Mouse (Mus musculus): ENCODE results near the gene Setx. TPM values are rescaled to one million over a fixed set of nuclear protein-coding genes. Genes with fewer than 3 reads are reported as not detected.

Gene Setx
- total and polyA plus RNA-seq, 2 experiments from 2014 or later = 5.6 to 32.7 TPM

DNA sequence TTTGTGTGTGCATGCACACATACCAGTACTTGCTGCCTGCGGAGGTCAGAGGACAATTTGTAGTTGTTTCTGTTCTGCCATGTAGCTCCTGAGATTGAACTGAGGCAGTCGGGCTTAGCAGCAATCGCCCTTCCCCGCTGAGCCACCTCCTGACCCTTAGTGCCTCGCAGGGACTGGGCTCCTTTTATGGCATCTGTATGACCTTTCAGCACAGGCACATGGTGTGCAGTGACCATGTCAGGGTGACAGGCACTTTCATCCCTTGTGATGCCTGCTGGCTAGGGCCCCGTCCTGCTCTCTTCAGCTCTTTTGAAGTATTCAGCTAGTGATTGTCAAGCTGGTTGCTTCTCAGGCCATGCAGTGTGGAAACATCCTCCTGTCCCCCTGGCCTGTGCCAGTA is 62.2 kb downstream of the Setx start:
- 65% methylated on average over 6 of the region's 6 CpGs for WGBS
- DNase-seq (ENCODE audit: low spot score) (no peak), ATAC-seq (ENCODE audit: insufficient read depth, low read depth) (no peak)
- Histone ChIP-seq H3K36me3 (replicated peaks; ENCODE audit: control insufficient read depth, insufficient read depth, low read length) (0 out of 2 replicates have a peak, but pooled peaks cover 4% of the 10 kb centered on the region), H3K4me1 (ENCODE audit: control insufficient read depth, insufficient read depth) (peaks cover 9% of the 10 kb centered on the region; the same call in 1 of the 2 replicates), H3K27me3 (ENCODE audit: control insufficient read depth, insufficient read depth, low read length) (no peaks in the 10 kb centered on the region), H3K27ac (ENCODE audit: low read depth) (no peak overlapping the region), H3K4me2 (ENCODE audit: low read depth, low read length) (no peak overlapping the region), H3K4me3 (ENCODE audit: low read depth, low read length) (no peak overlapping the region), H3K9me3 (replicated peaks; ENCODE audit: control insufficient read depth, low read length) (no peaks in the 10 kb centered on the region), H3K9ac (replicated peaks; ENCODE audit: low read depth, low read length) (no peak overlapping the region)
- TF ChIP-seq EP300 (IDR thresholded peaks at IDR 0.05; ENCODE audit: low read depth) = no peak
- no peak for TF ChIP-seq CTCF (IDR thresholded peaks at IDR 0.05; ENCODE audit: low read depth)

DNA sequence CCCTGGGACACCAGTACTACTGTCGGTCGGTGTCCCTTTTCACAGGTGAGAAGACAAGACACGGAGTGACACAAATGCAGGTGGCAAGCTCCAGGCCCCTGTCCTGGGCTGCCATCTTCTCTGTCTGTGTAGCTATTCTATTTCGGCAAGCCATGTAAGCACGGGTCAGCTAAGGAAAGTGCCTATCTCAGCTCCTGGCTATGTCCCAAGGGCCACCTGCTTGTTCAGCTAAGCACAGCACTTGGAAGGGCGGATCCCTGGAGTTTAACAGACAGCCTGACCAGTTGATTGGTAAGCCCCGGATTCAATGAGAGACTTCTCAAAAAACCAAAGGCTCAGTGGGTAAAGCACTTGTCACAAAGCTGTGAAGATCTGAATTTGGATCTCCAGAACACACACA is 66.4 kb downstream of the Setx start:
- WGBS = 59% methylated on average over 7 of the region's 7 CpGs
- no peaks in the 10 kb centered on the region for H3K9me3 ChIP-seq (replicated peaks; ENCODE audit: control insufficient read depth, low read length)
- no peaks in the 10 kb centered on the region for H3K36me3 ChIP-seq (replicated peaks; ENCODE audit: control insufficient read depth, insufficient read depth, low read length)
- no peak overlapping the region for H3K27ac ChIP-seq (ENCODE audit: low read depth)
- no peak overlapping the region for H3K4me3 ChIP-seq (ENCODE audit: low read depth, low read length)
- DNase-seq (ENCODE audit: low spot score) = no peak
- no peak for TF ChIP-seq CTCF (IDR thresholded peaks at IDR 0.05; ENCODE audit: low read depth)
- no peak for TF ChIP-seq EP300 (IDR thresholded peaks at IDR 0.05; ENCODE audit: low read depth)
- ATAC-seq (ENCODE audit: insufficient read depth, low read depth) = peak; percentile 59; the same call in 1 of the 2 replicates
- peaks cover 9% of the 10 kb centered on the region for H3K4me1 ChIP-seq (ENCODE audit: control insufficient read depth, insufficient read depth)
- no peak overlapping the region for H3K9ac ChIP-seq (replicated peaks; ENCODE audit: low read depth, low read length)
- H3K4me2 ChIP-seq (ENCODE audit: low read depth, low read length) = no peak overlapping the region
- H3K27me3 ChIP-seq (ENCODE audit: control insufficient read depth, insufficient read depth, low read length) = peaks cover 14% of the 10 kb centered on the region

DNA sequence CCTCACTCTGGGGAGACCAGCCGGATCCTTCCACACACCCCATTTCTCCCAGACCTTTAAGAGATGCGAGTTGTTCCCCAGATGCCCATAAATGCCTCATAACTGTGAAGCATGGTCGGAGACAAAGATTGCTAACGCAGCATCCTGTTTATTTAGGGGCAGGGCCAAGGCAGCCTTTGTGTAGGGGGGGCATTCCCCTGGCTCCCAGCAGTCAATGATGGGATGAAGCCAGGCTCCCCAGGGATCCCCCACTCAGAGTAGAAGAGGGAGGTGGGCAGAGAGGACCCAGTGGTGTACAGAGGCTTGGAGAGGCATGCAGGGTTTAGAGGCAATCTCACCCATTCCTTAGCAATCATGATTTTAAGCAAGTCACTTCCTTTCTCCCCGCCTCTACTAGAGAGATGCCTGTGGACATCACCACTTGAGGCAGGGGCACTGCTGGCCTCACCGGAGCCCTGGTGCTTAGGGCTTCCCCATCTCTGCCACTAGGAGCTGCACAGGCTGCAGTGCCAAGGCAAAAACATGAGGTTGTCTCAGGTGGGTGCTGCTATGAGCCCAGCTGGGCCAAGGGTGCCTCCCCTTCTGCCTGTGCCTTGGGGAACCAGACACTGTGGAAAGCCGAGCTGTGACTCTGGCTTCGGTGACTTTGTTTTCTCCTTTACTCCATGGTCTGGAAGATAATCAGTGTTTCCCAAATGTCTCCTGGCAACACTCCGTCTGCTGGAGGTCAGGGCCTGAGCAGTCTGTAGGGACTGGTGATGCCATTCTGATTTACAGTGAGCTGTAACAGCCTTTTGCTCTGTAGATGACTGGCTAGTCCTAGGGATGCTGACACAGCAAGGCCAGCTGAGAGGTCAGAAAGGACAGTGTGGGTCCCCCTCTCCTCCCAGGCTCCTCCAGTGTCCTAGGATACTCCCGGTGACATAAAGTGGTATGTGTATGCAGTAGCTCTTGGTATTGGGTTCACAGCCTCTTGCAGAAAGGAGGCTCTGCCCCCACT is 67.5 kb downstream of the Setx start:
- no peak overlapping the region for H3K4me3 ChIP-seq (ENCODE audit: low read depth, low read length)
- H3K4me1 ChIP-seq (ENCODE audit: control insufficient read depth, insufficient read depth) = peaks cover 9% of the 10 kb centered on the region
- ATAC-seq (ENCODE audit: insufficient read depth, low read depth) = no peak
- TF ChIP-seq EP300 (IDR thresholded peaks at IDR 0.05; ENCODE audit: low read depth) = no peak
- TF ChIP-seq CTCF (IDR thresholded peaks at IDR 0.05; ENCODE audit: low read depth) = no peak
- H3K9me3 ChIP-seq (replicated peaks; ENCODE audit: control insufficient read depth, low read length) = no peaks in the 10 kb centered on the region
- H3K9ac ChIP-seq (replicated peaks; ENCODE audit: low read depth, low read length) = no peak overlapping the region
- no peak for DNase-seq (ENCODE audit: low spot score)
- peaks cover 26% of the 10 kb centered on the region for H3K27me3 ChIP-seq (ENCODE audit: control insufficient read depth, insufficient read depth, low read length)
- H3K27ac ChIP-seq (ENCODE audit: low read depth) = no peak overlapping the region
- H3K4me2 ChIP-seq (ENCODE audit: low read depth, low read length) = no peak overlapping the region
- H3K36me3 ChIP-seq (replicated peaks; ENCODE audit: control insufficient read depth, insufficient read depth, low read length) = no peaks in the 10 kb centered on the region
- 52% methylated on average over 10 of the region's 10 CpGs for WGBS

DNA sequence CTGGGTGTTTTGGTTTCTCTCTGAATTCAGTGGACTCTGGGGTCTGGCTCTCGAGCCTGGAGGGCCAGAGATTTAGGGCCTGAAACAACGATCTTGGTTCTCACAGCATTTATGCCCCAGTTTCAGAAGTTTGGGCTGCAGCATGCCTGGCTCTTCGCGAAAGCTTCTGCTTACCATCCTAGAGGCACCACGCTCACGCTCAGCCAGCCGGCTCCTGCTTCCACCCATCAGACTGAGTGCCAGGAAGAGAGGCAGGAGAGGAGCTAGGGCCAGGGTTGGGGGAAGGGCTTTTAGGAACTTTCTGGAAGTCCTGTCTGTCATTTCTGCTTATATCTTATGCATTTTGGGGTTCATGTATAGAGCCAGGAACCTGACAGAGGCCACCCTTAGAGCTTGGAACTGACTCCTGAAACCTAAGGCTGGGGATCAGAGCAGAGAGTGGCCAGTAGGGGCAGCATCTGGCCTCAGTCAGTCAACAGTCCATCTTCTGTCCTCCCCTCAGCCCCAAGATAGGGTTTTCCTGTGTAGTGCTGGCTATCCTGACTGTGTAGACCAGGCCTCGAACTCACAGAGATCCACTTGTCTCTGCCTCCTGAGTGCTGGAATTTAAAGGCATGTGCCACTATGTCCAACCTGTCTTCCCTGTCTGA is 68.8 kb downstream of the Setx start:
- Histone ChIP-seq H3K4me2 (ENCODE audit: low read depth, low read length) (no peak overlapping the region), H3K4me1 (ENCODE audit: control insufficient read depth, insufficient read depth) (peaks cover 9% of the 10 kb centered on the region), H3K9ac (replicated peaks; ENCODE audit: low read depth, low read length) (no peak overlapping the region), H3K27me3 (ENCODE audit: control insufficient read depth, insufficient read depth, low read length) (peaks cover 36% of the 10 kb centered on the region), H3K4me3 (ENCODE audit: low read depth, low read length) (no peak overlapping the region), H3K9me3 (replicated peaks; ENCODE audit: control insufficient read depth, low read length) (no peaks in the 10 kb centered on the region), H3K27ac (ENCODE audit: low read depth) (no peak overlapping the region), H3K36me3 (replicated peaks; ENCODE audit: control insufficient read depth, insufficient read depth, low read length) (no peaks in the 10 kb centered on the region)
- WGBS = 80% methylated on average over 8 of the region's 8 CpGs
- ATAC-seq (ENCODE audit: insufficient read depth, low read depth) (no peak), DNase-seq (ENCODE audit: low spot score) (no peak)
- no peak for TF ChIP-seq EP300 (IDR thresholded peaks at IDR 0.05; ENCODE audit: low read depth)
- peak; percentile 36 for TF ChIP-seq CTCF (IDR thresholded peaks at IDR 0.05; ENCODE audit: low read depth)

DNA sequence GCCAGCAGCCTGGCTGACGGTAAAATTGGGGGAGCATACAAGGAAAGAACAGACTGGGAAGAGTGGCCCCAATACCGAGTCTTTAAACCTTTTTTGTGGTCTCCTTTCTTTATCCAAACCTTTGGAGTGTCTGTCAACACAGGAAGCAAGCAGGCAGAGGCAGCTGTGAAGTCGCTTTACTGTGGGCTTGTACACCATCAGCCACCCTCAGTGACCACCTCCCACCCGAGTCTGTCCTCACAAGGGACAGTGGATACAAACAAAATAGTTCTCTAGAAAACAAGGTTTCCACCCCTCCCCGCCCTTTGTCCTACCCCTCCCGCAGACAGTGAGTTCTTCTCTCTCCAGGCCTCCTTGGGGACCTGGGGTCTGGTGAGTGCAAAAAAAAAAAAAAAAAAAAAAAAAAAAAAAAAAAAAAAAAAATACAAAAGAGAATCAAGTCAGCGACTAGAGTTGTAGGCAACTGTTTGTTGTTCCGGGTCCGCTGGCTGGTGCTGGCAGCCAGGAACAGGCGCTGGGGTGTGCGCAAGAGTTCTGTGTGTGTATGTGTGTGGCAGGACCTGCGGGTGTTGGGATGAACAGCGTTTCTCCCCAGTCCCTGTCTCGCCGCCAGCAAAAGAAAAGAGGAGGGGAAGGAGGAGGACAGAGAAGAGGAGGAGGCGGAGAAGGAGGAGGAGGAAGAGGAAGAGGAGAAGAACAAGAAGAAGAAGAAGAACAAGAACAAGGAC is 70.0 kb downstream of the Setx start:
- peak overlapping the region; percentile 84 for H3K4me2 ChIP-seq (ENCODE audit: low read depth, low read length)
- peak overlapping the region; percentile 42 for H3K4me3 ChIP-seq (ENCODE audit: low read depth, low read length)
- DNase-seq (ENCODE audit: low spot score) = no peak
- peaks cover 38% of the 10 kb centered on the region for H3K27me3 ChIP-seq (ENCODE audit: control insufficient read depth, insufficient read depth, low read length)
- H3K36me3 ChIP-seq (replicated peaks; ENCODE audit: control insufficient read depth, insufficient read depth, low read length) = no peaks in the 10 kb centered on the region
- TF ChIP-seq EP300 (IDR thresholded peaks at IDR 0.05; ENCODE audit: low read depth) (no peak), CTCF (IDR thresholded peaks at IDR 0.05; ENCODE audit: low read depth) (no peak)
- peaks cover 9% of the 10 kb centered on the region for H3K4me1 ChIP-seq (ENCODE audit: control insufficient read depth, insufficient read depth)
- ATAC-seq (ENCODE audit: insufficient read depth, low read depth) = no peak
- 26% methylated on average over 16 of the region's 16 CpGs for WGBS
- no peak overlapping the region for H3K27ac ChIP-seq (ENCODE audit: low read depth)
- no peak overlapping the region for H3K9ac ChIP-seq (replicated peaks; ENCODE audit: low read depth, low read length)
- no peaks in the 10 kb centered on the region for H3K9me3 ChIP-seq (replicated peaks; ENCODE audit: control insufficient read depth, low read length)

Data from heart, postnatal 0 days (tissue).